ENCODE assay signal across 7 mouse cellular contexts in genomic region chr15:103305070-103305678, GRCm38 (mm10). TPM values are rescaled to one million over a fixed set of nuclear protein-coding genes. Genes with fewer than 3 reads are reported as not detected.
A peak's percentile ranks its signal among the peaks of the same experiment; 100 is the strongest.
DNase-seq lines count a peak whose midpoint lies in the region; ATAC-seq lines count a peak whose summit lies in the region.

No protein-coding gene starts in this region.

- H3K4me2 ChIP-seq in intestine, embryonic 16.5 days (ENCODE audit: low read depth, low read length), result peak overlapping the region; percentile 90
- H3K4me2 ChIP-seq in midbrain, embryonic 11.5 days, result peak overlapping the region; percentile 75

- peak overlapping the region; percentile 99 for H3K27ac ChIP-seq in intestine, embryonic 16.5 days (ENCODE audit: low read length)
- peak overlapping the region; percentile 99 for H3K27ac ChIP-seq in midbrain, embryonic 11.5 days (ENCODE audit: low read depth, low read length)

- DNase-seq in adrenal gland, adult 2 months, result peak; percentile 97
- peak; percentile 99 for DNase-seq in embryo, embryonic 9.5 days (ENCODE audit: extremely low spot score)
- DNase-seq in gastrocnemius, postnatal 4 days (ENCODE audit: low spot score in 2 of 2), result peak; percentile 89 to 93
- peak; percentile 96 for DNase-seq in left cerebral cortex, postnatal 36 days (ENCODE audit: low spot score in 2 of 2)
- peak; percentile 100 for DNase-seq in midbrain, embryonic 11.5 days (ENCODE audit: low spot score, missing footprints)
- DNase-seq in skeletal muscle tissue, adult 2 months (ENCODE audit: low read depth, low spot score), result peak; percentile 98

- no peaks in the 10 kb centered on the region for H3K9me3 ChIP-seq in intestine, embryonic 16.5 days (ENCODE audit: control insufficient read depth, low read length)
- no peaks in the 10 kb centered on the region for H3K9me3 ChIP-seq in midbrain, embryonic 11.5 days (ENCODE audit: control insufficient read depth, low read length)

- peak overlapping the region; percentile 56 for H3K4me3 ChIP-seq in intestine, embryonic 16.5 days (ENCODE audit: low read length)
- peak overlapping the region; percentile 38 for H3K4me3 ChIP-seq in midbrain, embryonic 11.5 days (ENCODE audit: low read depth, low read length)

- peak; percentile 93 for ATAC-seq in intestine, embryonic 16.5 days
- ATAC-seq in midbrain, embryonic 11.5 days (ENCODE audit: low FRiP score), result peak; percentile 95

- H3K4me1 ChIP-seq in intestine, embryonic 16.5 days (ENCODE audit: control insufficient read depth, insufficient read depth, low read length), result peaks cover 69% of the 10 kb centered on the region
- H3K4me1 ChIP-seq in midbrain, embryonic 11.5 days (ENCODE audit: control insufficient read depth, insufficient read depth, low read length), result peaks cover 57% of the 10 kb centered on the region

- peak overlapping the region; percentile 81 for H3K9ac ChIP-seq in intestine, embryonic 16.5 days (ENCODE audit: low read depth, low read length)
- H3K9ac ChIP-seq in midbrain, embryonic 11.5 days (ENCODE audit: low read length), result peak overlapping the region; percentile 82

- intact Hi-C loops in left cerebral cortex, postnatal 36 days (cut with DNase I), result loop anchor here (5.0 to 10.0 kb wide), 3 partner anchors 33 to 560 kb away; partner anchors contain the start of gene Copz1

- no peaks in the 10 kb centered on the region for H3K36me3 ChIP-seq in intestine, embryonic 16.5 days (ENCODE audit: control insufficient read depth, insufficient read depth, low read length)
- H3K36me3 ChIP-seq in midbrain, embryonic 11.5 days (ENCODE audit: control insufficient read depth, insufficient read depth, low read length), result no peaks in the 10 kb centered on the region

- H3K27me3 ChIP-seq in intestine, embryonic 16.5 days (replicated peaks; ENCODE audit: control insufficient read depth, insufficient read depth, low read length), result no peaks in the 10 kb centered on the region
- no peaks in the 10 kb centered on the region; the same call in 1 of the 2 replicates for H3K27me3 ChIP-seq in midbrain, embryonic 11.5 days (ENCODE audit: control insufficient read depth, insufficient read depth, low read length)

- under 1% methylated on average over 71 of the region's 71 CpGs for WGBS in intestine, embryonic 16.5 days
- under 1% methylated on average over 69 of the region's 71 CpGs for WGBS in midbrain, embryonic 11.5 days

RNA-seq across cellular contexts. Expression of gene Gpr84, which starts 5.2 kb away (rescaled TPM):
- not detected for total RNA-seq in adrenal gland, adult 2 months (2021)
- 0.09 and 0.15 TPM in 2 replicates for polyA plus RNA-seq in adrenal gland, adult 2 months (2012; rRNA removed)
- under 1 TPM; 0.16 to 0.20 TPM for total RNA-seq in gastrocnemius, postnatal 4 days (2021)
- polyA plus RNA-seq in intestine, embryonic 16.5 days (2015; fragmentation: Nextera tagmentation; extraction: Ambion mirVana), result 0.09 and 0.20 TPM in 2 replicates
- total RNA-seq in left cerebral cortex, postnatal 36 days (2021), result under 1 TPM; 0.42 to 0.45 TPM
- polyA plus RNA-seq in midbrain, embryonic 11.5 days (2014; fragmentation: Nextera tagmentation; extraction: Ambion mirVana), result 0.12 and 0.23 TPM in 2 replicates

RNA-seq across cellular contexts. Expression of gene Copz1, which starts 32.7 kb away (rescaled TPM):
- 100 to 1,000 TPM; 146 to 152 TPM for total RNA-seq in adrenal gland, adult 2 months (2021)
- polyA plus RNA-seq in adrenal gland, adult 2 months (2012; rRNA removed), result 51.3 and 59.7 TPM in 2 replicates
- 10 to 100 TPM; 72.8 to 78.4 TPM for total RNA-seq in gastrocnemius, postnatal 4 days (2021)
- polyA plus RNA-seq in intestine, embryonic 16.5 days (2015; fragmentation: Nextera tagmentation; extraction: Ambion mirVana), result 297 and 298 TPM in 2 replicates
- total RNA-seq in left cerebral cortex, postnatal 36 days (2021), result 10 to 100 TPM; 87.8 to 95.9 TPM
- polyA plus RNA-seq in midbrain, embryonic 11.5 days (2014; fragmentation: Nextera tagmentation; extraction: Ambion mirVana), result 286 and 307 TPM in 2 replicates

RNA-seq across cellular contexts. Expression of gene Zfp385a, which starts 34.7 kb away (rescaled TPM):
- 10 to 100 TPM; 10.1 to 18.3 TPM for total RNA-seq in adrenal gland, adult 2 months (2021)
- polyA plus RNA-seq in adrenal gland, adult 2 months (2012; rRNA removed), result 16.7 and 17.1 TPM in 2 replicates
- 10 to 100 TPM; 62.1 to 70.0 TPM for total RNA-seq in gastrocnemius, postnatal 4 days (2021)
- 3.6 and 4.1 TPM in 2 replicates for polyA plus RNA-seq in intestine, embryonic 16.5 days (2015; fragmentation: Nextera tagmentation; extraction: Ambion mirVana)
- total RNA-seq in left cerebral cortex, postnatal 36 days (2021), result 10 to 100 TPM; 64.4 to 73.5 TPM
- 19.4 and 24.3 TPM in 2 replicates for polyA plus RNA-seq in midbrain, embryonic 11.5 days (2014; fragmentation: Nextera tagmentation; extraction: Ambion mirVana)

RNA-seq across cellular contexts. Expression of gene Nfe2, which starts 47.0 kb away (rescaled TPM):
- total RNA-seq in adrenal gland, adult 2 months (2021), result under 1 TPM; 0.21 to 0.95 TPM
- 0.38 and 0.83 TPM in 2 replicates for polyA plus RNA-seq in adrenal gland, adult 2 months (2012; rRNA removed)
- total RNA-seq in gastrocnemius, postnatal 4 days (2021), result 1 to 10 TPM in 1 of 2 experiments, under 1 TPM in 1; 0.61 to 1.5 TPM
- polyA plus RNA-seq in intestine, embryonic 16.5 days (2015; fragmentation: Nextera tagmentation; extraction: Ambion mirVana), result 3.4 and 5.2 TPM in 2 replicates
- total RNA-seq in left cerebral cortex, postnatal 36 days (2021), result not detected
- 6.8 and 6.9 TPM in 2 replicates for polyA plus RNA-seq in midbrain, embryonic 11.5 days (2014; fragmentation: Nextera tagmentation; extraction: Ambion mirVana)

Comparison
In these comparisons a context has a peak if more than half of its experiments do, and no peak if none do; other contexts are left out.
1. Peak in every context shown above with its lines: DNase-seq, ATAC-seq, H3K4me3 ChIP-seq and H3K27ac ChIP-seq.